Mouse (Mus musculus) limb, embryonic 14.5 days (tissue): ENCODE results near the gene Nemp2. TPM values are rescaled to one million over a fixed set of nuclear protein-coding genes. Genes with fewer than 3 reads are reported as not detected.

Experiments used
- ATAC-seq: fragments of 200-750 bp; cut with Nextera tagmentation; 2 replicates; pipeline ENCODE4 v1.8.0; 2017; ENCODE audit warnings: low read depth, moderate number of reproducible peaks, moderate TSS enrichment; ENCODE audit not compliant: low FRiP score
- DNase-seq: peaks from one replicate; pipeline ENCODE4 v3.0.0-alpha.2; 2015; ENCODE audit warnings: low spot score
- H3K27ac ChIP-seq: fragments of 300-500 bp; sonication (generic); replicated peaks from 2 replicates; pipeline ENCODE4 v1.5.1; 2014; ENCODE audit warnings: low read depth, mild to moderate bottlenecking, low read length, moderate library complexity, mixed read lengths
- H3K27me3 ChIP-seq: fragments of 300-500 bp; sonication (generic); 2 replicates; pipeline ENCODE4 v1.6.1; 2014; ENCODE audit warnings: low read length, mixed read lengths; ENCODE audit not compliant: control insufficient read depth, insufficient read depth
- H3K36me3 ChIP-seq: fragments of 300-500 bp; sonication (generic); 2 replicates; pipeline ENCODE4 v1.6.1; 2014; ENCODE audit warnings: mild to moderate bottlenecking, low read length, moderate library complexity, mixed read lengths; ENCODE audit not compliant: control insufficient read depth, insufficient read depth
- H3K4me1 ChIP-seq: fragments of 300-500 bp; sonication (generic); 2 replicates; pipeline ENCODE4 v1.6.1; 2014; ENCODE audit warnings: antibody characterized with exemption, low read length, mixed read lengths; ENCODE audit not compliant: control insufficient read depth, insufficient read depth
- H3K4me2 ChIP-seq: fragments of 300-500 bp; sonication (generic); replicated peaks from 2 replicates; pipeline ENCODE4 v1.6.1; 2014; ENCODE audit warnings: low read depth, mild to moderate bottlenecking, low read length, moderate library complexity; ENCODE audit not compliant: severe bottlenecking
- H3K4me3 ChIP-seq: fragments of 300-500 bp; sonication (generic); replicated peaks from 2 replicates; pipeline ENCODE4 v1.5.1; 2014; ENCODE audit warnings: low read length
- H3K9ac ChIP-seq: fragments of 300-500 bp; sonication (generic); 2 replicates; pipeline ENCODE4 v1.6.1; 2014; ENCODE audit warnings: mild to moderate bottlenecking, low read depth, low read length, moderate library complexity; ENCODE audit not compliant: severe bottlenecking
- H3K9me3 ChIP-seq: fragments of 300-500 bp; sonication (generic); 2 replicates; pipeline ENCODE4 v1.6.1; 2016; ENCODE audit warnings: low read length; ENCODE audit not compliant: control insufficient read depth
- POLR2A ChIP-seq: fragments of 200-500 bp; IDR thresholded peaks from 2 replicates; pipeline ENCODE4 v1.8.0; 2012; ENCODE audit warnings: inconsistent platforms, mild to moderate bottlenecking, moderate library complexity, borderline replicate concordance; ENCODE audit not compliant: insufficient read depth, insufficient read length; ENCODE audit errors: extremely low read depth
- WGBS: fragments of 180-500 bp; shearing (Covaris S2); extraction: QIAGEN DNeasy Blood & Tissue Kit; methylation state at CpG from one replicate; pipeline ENCODE4 v1.1.7; 2014; 5-methylcytosine and 5-hydroxymethylcytosine counted together
- polyA plus RNA-seq, 2 experiments: library from polyadenylated mRNA; depleted of rRNA in 1 of 2; stranded (reverse) in 1 of 2; unstranded in 1 of 2; fragments of >200 nt; fragmentation: Nextera tagmentation in 1 of 2; extraction: Ambion mirVana in 1 of 2; gene quantifications; 2 replicates each; pipeline versions ENCODE4 v1.2.1 to v1.2.3; 2012 to 2014

Nemp2 gene
- polyA plus RNA-seq, 2 experiments: 11.8 to 24.7 TPM

GRCm38 (mm10) chr1:52640266-52640665 lies 9.8 kb downstream of the Nemp2 start:
- Histone ChIP-seq H3K36me3 (peaks cover 24% of the 10 kb centered on the region), H3K9ac (no peak overlapping the region), H3K9me3 (no peaks in the 10 kb centered on the region), H3K4me3 (no peak overlapping the region), H3K4me1 (no peaks in the 10 kb centered on the region), H3K4me2 (no peak overlapping the region), H3K27me3 (no peaks in the 10 kb centered on the region), H3K27ac (no peak overlapping the region)
- 80% methylated on average over 6 of the region's 6 CpGs for WGBS
- DNase-seq (no peak), ATAC-seq (no peak)
- TF ChIP-seq POLR2A: no peak

- no peak for TF ChIP-seq POLR2A
- Histone ChIP-seq H3K9me3 (no peaks in the 10 kb centered on the region), H3K4me1 (no peaks in the 10 kb centered on the region), H3K27me3 (no peaks in the 10 kb centered on the region), H3K9ac (no peak overlapping the region), H3K4me2 (no peak overlapping the region), H3K27ac (no peak overlapping the region), H3K36me3 (peaks cover 26% of the 10 kb centered on the region), H3K4me3 (no peak overlapping the region)
- DNase-seq: no peak
- WGBS: 92% methylated on average over 4 of the region's 4 CpGs
- no peak for ATAC-seq
These were observed 10.2 kb downstream of the Nemp2 start for GRCm38 (mm10) chr1:52640736-52641135.

GRCm38 (mm10) chr1:52648153-52649027 lies 17.9 kb downstream of the Nemp2 start:
- Histone ChIP-seq H3K36me3 (peaks cover 20% of the 10 kb centered on the region), H3K9me3 (no peaks in the 10 kb centered on the region), H3K4me1 (0 out of 2 replicates have a peak, but pooled peaks cover 4% of the 10 kb centered on the region), H3K4me3 (no peak overlapping the region), H3K9ac (no peak overlapping the region), H3K27ac (no peak overlapping the region), H3K4me2 (no peak overlapping the region), H3K27me3 (no peaks in the 10 kb centered on the region)
- ATAC-seq (no peak), DNase-seq (peak; percentile 73)
- TF ChIP-seq POLR2A: no peak
- 71% methylated on average over 11 of the region's 11 CpGs for WGBS

GRCm38 (mm10) chr1:52650066-52650465 lies 19.6 kb downstream of the Nemp2 start:
- H3K27me3 ChIP-seq: no peaks in the 10 kb centered on the region
- WGBS: 74% methylated on average over 5 of the region's 5 CpGs
- peaks cover 19% of the 10 kb centered on the region for H3K36me3 ChIP-seq
- DNase-seq (no peak), ATAC-seq (no peak)
- no peaks in the 10 kb centered on the region for H3K9me3 ChIP-seq
- no peak overlapping the region for H3K4me2 ChIP-seq
- TF ChIP-seq POLR2A: no peak
- H3K4me1 ChIP-seq: 0 out of 2 replicates have a peak, but pooled peaks cover 4% of the 10 kb centered on the region
- no peak overlapping the region for H3K4me3 ChIP-seq
- H3K27ac ChIP-seq: no peak overlapping the region
- H3K9ac ChIP-seq: no peak overlapping the region

GRCm38 (mm10) chr1:52652601-52653253 lies 22.2 kb downstream of the Nemp2 start:
- Histone ChIP-seq H3K4me2 (no peak overlapping the region), H3K9me3 (no peaks in the 10 kb centered on the region), H3K27me3 (no peaks in the 10 kb centered on the region), H3K36me3 (peaks cover 7% of the 10 kb centered on the region), H3K4me1 (0 out of 2 replicates have a peak, but pooled peaks cover 4% of the 10 kb centered on the region), H3K4me3 (no peak overlapping the region), H3K27ac (peak overlapping the region; percentile 19; the same call in 1 of the 2 replicates), H3K9ac (no peak overlapping the region)
- WGBS: 22% methylated on average over 3 of the region's 3 CpGs
- ATAC-seq (peak; percentile 88), DNase-seq (peak; percentile 65)
- no peak for TF ChIP-seq POLR2A
